In genomic region chr13:108489825-108490224, GRCm38 (mm10) we compare ENCODE assay signal across 24 mouse cellular contexts.
"Had no signal": no experiment of that assay in that cellular context is flagged by ENCODE, and none has a peak within 500 bp of the region (broad histone marks: within the 10 kb centered on the region; RNA-seq: fewer than 3 reads in every experiment).

No protein-coding gene starts in this region.

- H3K27ac ChIP-seq: heart, adult 2 months; heart, embryonic 13.5 days; heart, embryonic 15.5 days; hindbrain, embryonic 13.5 days; hindbrain, embryonic 15.5 days; hindbrain, postnatal 0 days; layer of hippocampus, adult 2 months; left cerebral cortex, adult 2 months; limb, embryonic 10.5 days; limb, embryonic 12.5 days; liver, embryonic 13.5 days had no signal

- ATAC-seq: hindbrain, postnatal 0 days had no signal

- H3K27me3 ChIP-seq: heart, embryonic 13.5 days; heart, embryonic 15.5 days; hindbrain, embryonic 13.5 days; hindbrain, embryonic 15.5 days; limb, embryonic 12.5 days; liver, embryonic 13.5 days had no signal

- H3K9ac ChIP-seq: heart, embryonic 13.5 days; heart, embryonic 15.5 days; hindbrain, embryonic 13.5 days; hindbrain, embryonic 15.5 days; limb, embryonic 12.5 days; liver, embryonic 13.5 days had no signal

- H3K4me1 ChIP-seq: heart, embryonic 13.5 days; heart, embryonic 15.5 days; hindbrain, embryonic 13.5 days; hindbrain, embryonic 15.5 days; limb, embryonic 10.5 days; limb, embryonic 12.5 days; liver, embryonic 13.5 days had no signal

- H3K36me3 ChIP-seq: heart, embryonic 13.5 days; heart, embryonic 15.5 days; hindbrain, embryonic 13.5 days; hindbrain, embryonic 15.5 days; limb, embryonic 10.5 days; limb, embryonic 12.5 days; liver, embryonic 13.5 days had no signal

- H3K4me3 ChIP-seq: heart, adult 2 months; heart, embryonic 13.5 days; heart, embryonic 15.5 days; hindbrain, embryonic 13.5 days; hindbrain, embryonic 15.5 days; layer of hippocampus, adult 2 months; left cerebral cortex, adult 2 months; limb, embryonic 10.5 days; limb, embryonic 12.5 days; liver, embryonic 13.5 days had no signal

- DNase-seq: gastrocnemius, postnatal 14 days; gastrocnemius, postnatal 36 days; heart, adult 11 months; heart, adult 2 months; heart, postnatal 14 days; heart, postnatal 36 days; kidney, adult 18-20 months; kidney, adult 8-10 months; kidney, postnatal 10 days; kidney, postnatal 25 days; kidney, postnatal 4 days; liver; liver, embryonic 13.5 days had no signal

- H3K4me2 ChIP-seq: heart, embryonic 11.5 days; heart, embryonic 13.5 days; heart, embryonic 15.5 days; hindbrain, embryonic 13.5 days; hindbrain, embryonic 15.5 days; limb, embryonic 12.5 days; liver, embryonic 11.5 days; liver, embryonic 13.5 days had no signal

- H3K9me3 ChIP-seq: heart, embryonic 13.5 days; heart, embryonic 15.5 days; hindbrain, embryonic 13.5 days; hindbrain, embryonic 15.5 days; limb, embryonic 10.5 days; limb, embryonic 12.5 days; liver, embryonic 13.5 days had no signal
